Mouse (Mus musculus) spleen, adult 2 months (tissue): ENCODE measurements around the gene Pus1.

ENCODE experiments used
- CTCF ChIP-seq: fragments of 200-500 bp; IDR thresholded peaks from 2 replicates; pipeline ENCODE4 v1.5.1; 2011; ENCODE audit warnings: mild to moderate bottlenecking, inconsistent platforms; ENCODE audit not compliant: insufficient read depth, insufficient read length, insufficient replicate concordance; ENCODE audit errors: extremely low read depth
- POLR2A ChIP-seq: fragments of 200-500 bp; IDR thresholded peaks from 2 replicates; pipeline ENCODE4 v1.6.1; 2011; ENCODE audit warnings: low read depth, low read length, inconsistent platforms

- TF ChIP-seq CTCF (no peak), POLR2A (no peak)
Measured at GRCm38 (mm10) chr5:110783150-110783549, 2.7 kb upstream of the Pus1 start.
